Mouse (Mus musculus): ENCODE results near the gene Csf2rb2. TPM values are rescaled to one million over a fixed set of nuclear protein-coding genes. Genes with fewer than 3 reads are reported as not detected.
A peak's percentile ranks its signal among the peaks of the same experiment; 100 is the strongest.

Csf2rb2 gene
- polyA plus RNA-seq, 1 experiment from 2014 or later = 0.17 TPM

DNA sequence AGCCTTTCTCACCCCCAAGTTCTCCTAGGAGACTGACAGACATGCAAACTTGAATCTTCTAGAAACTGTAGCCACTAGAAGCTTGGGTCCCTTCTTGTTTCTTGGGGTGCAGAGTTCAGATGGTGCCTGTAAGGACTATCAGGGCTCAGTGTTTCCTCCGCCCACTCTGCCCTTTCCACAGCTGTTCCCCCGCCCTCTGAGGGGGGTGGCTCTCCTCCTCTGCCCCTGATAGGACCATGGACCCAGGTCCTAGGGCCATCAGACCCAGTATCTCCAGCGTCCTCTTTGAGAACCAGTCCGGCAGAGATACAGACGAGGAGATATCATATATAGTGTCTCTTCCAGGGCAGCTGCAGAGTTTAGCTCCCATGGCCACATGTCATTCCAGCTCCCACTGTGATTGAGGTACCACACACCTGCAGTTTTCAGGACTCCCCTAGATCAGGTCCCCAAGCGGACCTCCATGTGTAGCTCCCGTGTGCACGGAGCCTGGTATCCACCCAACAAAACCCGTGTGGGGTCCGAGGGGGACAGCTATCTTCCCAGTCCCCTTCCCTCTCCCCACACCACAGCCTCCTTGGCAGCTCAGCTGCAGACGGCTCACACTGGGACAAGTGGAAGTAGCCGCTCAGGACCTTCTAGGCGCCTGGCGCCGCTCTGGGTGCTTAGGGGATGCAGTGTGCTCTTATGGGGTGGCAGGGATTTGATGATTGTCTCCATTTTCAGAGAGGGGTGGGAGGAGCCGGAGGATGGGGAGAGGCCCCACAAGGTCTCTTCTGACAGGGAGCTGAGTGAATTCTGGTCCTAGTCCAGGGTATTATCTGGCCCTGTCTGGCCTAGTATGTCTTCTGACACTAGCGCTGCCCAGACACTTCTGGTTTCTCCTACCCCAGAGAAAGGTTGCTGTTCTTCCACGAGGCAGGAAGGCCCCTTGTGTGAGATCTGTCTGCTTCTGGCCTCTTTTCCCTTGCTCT lies 59.1 kb downstream of the Csf2rb2 start:
- Histone ChIP-seq H3K9ac (ENCODE audit: low read length) (no peak overlapping the region), H3K4me2 (replicated peaks; ENCODE audit: low read depth) (no peak overlapping the region), H3K4me1 (replicated peaks; ENCODE audit: control insufficient read depth, insufficient read depth) (no peaks in the 10 kb centered on the region), H3K4me3 (ENCODE audit: low read depth, low read length) (no peak overlapping the region), H3K9me3 (ENCODE audit: control insufficient read depth, low read length) (no peaks in the 10 kb centered on the region), H3K27ac (replicated peaks) (no peak overlapping the region), H3K27me3 (ENCODE audit: control insufficient read depth, insufficient read depth, low read length) (no peaks in the 10 kb centered on the region), H3K36me3 (ENCODE audit: control insufficient read depth, insufficient read depth, low read length) (no peaks in the 10 kb centered on the region)
- no peak for DNase-seq (ENCODE audit: low spot score)
- no peak for ATAC-seq (ENCODE audit: low FRiP score, low TSS enrichment)
- WGBS = 70% methylated on average over 18 of the region's 18 CpGs
- TF ChIP-seq EP300 (optimal IDR thresholded peaks at IDR 0.05) = no peak
- TF ChIP-seq CTCF (IDR thresholded peaks at IDR 0.05; ENCODE audit: low read depth) = no peak

DNA sequence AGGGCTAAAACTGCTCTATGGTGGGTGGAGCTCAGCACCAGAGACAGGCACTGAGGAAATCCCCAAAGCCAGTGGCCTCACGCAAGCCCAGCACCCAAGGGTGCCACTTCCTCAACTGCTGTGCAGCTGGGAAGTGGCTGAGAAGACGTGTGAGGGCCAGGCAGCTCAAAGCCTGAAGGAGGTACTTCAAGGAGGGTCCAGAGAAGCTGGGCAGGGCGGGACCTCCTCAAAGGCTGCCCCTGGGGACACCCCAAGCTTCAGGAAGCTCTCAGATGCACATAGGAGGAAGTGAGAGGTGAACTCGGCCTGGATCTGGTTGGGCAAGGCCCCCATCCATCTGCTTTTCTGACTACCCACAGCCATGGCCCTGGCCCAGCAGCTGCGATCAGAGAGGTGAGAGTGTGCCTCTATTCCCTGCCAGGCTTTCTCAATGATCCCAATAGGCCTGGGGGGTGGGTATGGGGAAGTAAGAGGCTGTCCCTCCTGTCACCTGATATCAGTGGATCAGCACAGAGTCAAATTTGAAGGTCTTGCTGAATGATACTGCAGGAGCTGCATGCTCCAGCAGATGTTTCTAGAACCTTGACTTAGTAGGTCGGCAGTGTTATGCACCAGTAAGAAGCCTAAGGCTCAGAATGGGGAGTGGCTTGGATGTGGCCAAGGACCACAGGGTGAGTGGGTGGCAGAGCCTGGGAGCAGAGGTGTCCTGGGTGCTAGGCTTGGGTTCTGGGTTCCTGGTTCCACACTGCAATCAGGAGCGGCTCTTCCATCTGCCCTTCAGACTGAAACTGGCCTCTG lies 60.6 kb downstream of the Csf2rb2 start, which contains the start of gene Ncf4:
TSS of gene Ncf4 (plus strand) at position 107 of the 798 bp plus-strand sequence.
- ATAC-seq (ENCODE audit: low FRiP score, low TSS enrichment) = peak; percentile 25; the same call in 1 of the 2 replicates
- H3K4me2 ChIP-seq (replicated peaks; ENCODE audit: low read depth) = no peak within 1 kb of the TSS
- no peaks in the 10 kb centered on the region for H3K27me3 ChIP-seq (ENCODE audit: control insufficient read depth, insufficient read depth, low read length)
- WGBS = 64% methylated on average over 7 of the region's 7 CpGs
- no peaks in the 10 kb centered on the region for H3K9me3 ChIP-seq (ENCODE audit: control insufficient read depth, low read length)
- no peak for TF ChIP-seq CTCF (IDR thresholded peaks at IDR 0.05; ENCODE audit: low read depth)
- no peaks in the 10 kb centered on the region for H3K4me1 ChIP-seq (replicated peaks; ENCODE audit: control insufficient read depth, insufficient read depth)
- no peaks in the 10 kb centered on the region for H3K36me3 ChIP-seq (ENCODE audit: control insufficient read depth, insufficient read depth, low read length)
- no peak within 1 kb of the TSS for H3K4me3 ChIP-seq (ENCODE audit: low read depth, low read length)
- no peak for DNase-seq (ENCODE audit: low spot score)
- peak within 1 kb of the TSS; percentile 36; the same call in 1 of the 2 replicates for H3K27ac ChIP-seq (replicated peaks)
- no peak within 1 kb of the TSS for H3K9ac ChIP-seq (ENCODE audit: low read length)

- no peak overlapping the region for H3K9ac ChIP-seq (ENCODE audit: low read length)
- H3K36me3 ChIP-seq (ENCODE audit: control insufficient read depth, insufficient read depth, low read length) = no peaks in the 10 kb centered on the region
- H3K27me3 ChIP-seq (ENCODE audit: control insufficient read depth, insufficient read depth, low read length) = no peaks in the 10 kb centered on the region
- DNase-seq (ENCODE audit: low spot score) (no peak), ATAC-seq (ENCODE audit: low FRiP score, low TSS enrichment) (no peak)
- no peaks in the 10 kb centered on the region for H3K9me3 ChIP-seq (ENCODE audit: control insufficient read depth, low read length)
- no peak for TF ChIP-seq EP300 (optimal IDR thresholded peaks at IDR 0.05)
- no peak for TF ChIP-seq CTCF (IDR thresholded peaks at IDR 0.05; ENCODE audit: low read depth)
- no peak overlapping the region for H3K4me2 ChIP-seq (replicated peaks; ENCODE audit: low read depth)
- peak overlapping the region; percentile 36; the same call in 1 of the 2 replicates for H3K27ac ChIP-seq (replicated peaks)
- no peaks in the 10 kb centered on the region for H3K4me1 ChIP-seq (replicated peaks; ENCODE audit: control insufficient read depth, insufficient read depth)
- H3K4me3 ChIP-seq (ENCODE audit: low read depth, low read length) = no peak overlapping the region
- 47% methylated on average over 6 of the region's 6 CpGs for WGBS
These were observed 61.7 kb downstream of the Csf2rb2 start for GRCm38 (mm10) chr15:78243774-78244173.

GRCm38 (mm10) chr15:78243061-78243460 lies 62.5 kb downstream of the Csf2rb2 start:
- 73% methylated on average over 8 of the region's 8 CpGs for WGBS
- peak overlapping the region; percentile 49; the same call in 1 of the 2 replicates for H3K27ac ChIP-seq (replicated peaks)
- no peak overlapping the region for H3K4me2 ChIP-seq (replicated peaks; ENCODE audit: low read depth)

GRCm38 (mm10) chr15:78241335-78241734 lies 64.2 kb downstream of the Csf2rb2 start:
- Histone ChIP-seq H3K9me3 (ENCODE audit: control insufficient read depth, low read length) (no peaks in the 10 kb centered on the region), H3K4me2 (replicated peaks; ENCODE audit: low read depth) (no peak overlapping the region), H3K4me1 (replicated peaks; ENCODE audit: control insufficient read depth, insufficient read depth) (no peaks in the 10 kb centered on the region), H3K27me3 (ENCODE audit: control insufficient read depth, insufficient read depth, low read length) (no peaks in the 10 kb centered on the region), H3K4me3 (ENCODE audit: low read depth, low read length) (no peak overlapping the region), H3K36me3 (ENCODE audit: control insufficient read depth, insufficient read depth, low read length) (no peaks in the 10 kb centered on the region), H3K27ac (replicated peaks) (no peak overlapping the region), H3K9ac (ENCODE audit: low read length) (no peak overlapping the region)
- TF ChIP-seq CTCF (IDR thresholded peaks at IDR 0.05; ENCODE audit: low read depth) = no peak
- WGBS = 39% methylated on average over 11 of the region's 11 CpGs
- ATAC-seq (ENCODE audit: low FRiP score, low TSS enrichment) (no peak), DNase-seq (ENCODE audit: low spot score) (no peak)

More at GRCm38 (mm10) chr15:78243061-78243460, 62.5 kb downstream of the Csf2rb2 start:
- ATAC-seq (ENCODE audit: low FRiP score, low TSS enrichment) (no peak), DNase-seq (ENCODE audit: low spot score) (no peak)
- TF ChIP-seq CTCF (IDR thresholded peaks at IDR 0.05; ENCODE audit: low read depth) (no peak), EP300 (optimal IDR thresholded peaks at IDR 0.05) (no peak)
- no peaks in the 10 kb centered on the region for H3K4me1 ChIP-seq (replicated peaks; ENCODE audit: control insufficient read depth, insufficient read depth)
- no peaks in the 10 kb centered on the region for H3K9me3 ChIP-seq (ENCODE audit: control insufficient read depth, low read length)
- H3K27me3 ChIP-seq (ENCODE audit: control insufficient read depth, insufficient read depth, low read length) = no peaks in the 10 kb centered on the region
- no peak overlapping the region for H3K9ac ChIP-seq (ENCODE audit: low read length)
- H3K4me3 ChIP-seq (ENCODE audit: low read depth, low read length) = no peak overlapping the region
- H3K36me3 ChIP-seq (ENCODE audit: control insufficient read depth, insufficient read depth, low read length) = no peaks in the 10 kb centered on the region
